Comparison of ENCODE assay signal across 21 mouse cellular contexts in genomic region chr12:73723067-73723466, GRCm38 (mm10).
DNase-seq lines count a peak whose midpoint lies in the region; ATAC-seq and TF ChIP-seq lines count a peak whose summit lies in the region.
"Had no signal": no experiment of that assay in that cellular context is flagged by ENCODE, and none has a peak within 500 bp of the region (broad histone marks: within the 10 kb centered on the region; RNA-seq: fewer than 3 reads in every experiment).

No protein-coding gene starts in this region.

- peaks cover 36% of the 10 kb centered on the region for H3K4me1 ChIP-seq in heart, embryonic 13.5 days
- H3K4me1 ChIP-seq in bone marrow macrophage, adult 2 months (ENCODE audit: control insufficient read depth, insufficient read depth, low read length), result peaks cover 26% of the 10 kb centered on the region
- H3K4me1 ChIP-seq: forebrain, embryonic 13.5 days; hindbrain, embryonic 13.5 days; intestine, embryonic 15.5 days had no signal

- ATAC-seq in heart, embryonic 13.5 days (ENCODE audit: extremely low read depth, insufficient number of reproducible peaks, low FRiP score, low TSS enrichment), result no peak
- peak; percentile 46; the same call in 1 of the 2 replicates for ATAC-seq in megakaryocyte, adult 5-6 weeks (ENCODE audit: poor library complexity, severe bottlenecking)
- ATAC-seq: forebrain, embryonic 13.5 days; forebrain, postnatal 0 days; hindbrain, postnatal 0 days; intestine, embryonic 15.5 days had no signal

- no peak overlapping the region for H3K4me3 ChIP-seq in heart, embryonic 13.5 days
- no peak overlapping the region for H3K4me3 ChIP-seq in bone marrow macrophage, adult 2 months (ENCODE audit: insufficient read depth, low read length)
- H3K4me3 ChIP-seq: embryonic facial prominence, embryonic 10.5 days; forebrain, embryonic 13.5 days; heart, embryonic 10.5 days; hindbrain, embryonic 13.5 days; intestine, embryonic 15.5 days had no signal

- no peak for DNase-seq in heart, adult 8-10 months (ENCODE audit: low spot score)
- DNase-seq in A20 (ENCODE audit: low read depth, low spot score), result peak; percentile 69
- DNase-seq in layer of hippocampus, postnatal 36 days, result no peak
- no peak for DNase-seq in ovary, adult 18-20 months (ENCODE audit: low spot score)
- no peak for DNase-seq in kidney, adult 8-10 months
- DNase-seq: adrenal gland, adult 2 months; adrenal gland, postnatal 36 days; cerebellum, adult 11-12 months; cerebellum, adult 9-11 months; forebrain, postnatal 0 days; gastrocnemius, postnatal 14 days; heart, adult 11 months had no signal

- no peak for TF ChIP-seq CTCF in bone marrow macrophage, adult 2 months (IDR thresholded peaks at IDR 0.05; ENCODE audit: low read depth, low read length)

- peaks cover 26% of the 10 kb centered on the region for H3K36me3 ChIP-seq in heart, embryonic 13.5 days
- H3K36me3 ChIP-seq: embryonic facial prominence, embryonic 10.5 days; hindbrain, embryonic 13.5 days; intestine, embryonic 15.5 days had no signal

- TF ChIP-seq POLR2A in bone marrow macrophage, adult 2 months (IDR thresholded peaks at IDR 0.05; ENCODE audit: borderline replicate concordance, low read depth, low read length), result no peak

- 74% methylated on average over 4 of the region's 4 CpGs for WGBS in heart, embryonic 13.5 days

- no peak overlapping the region for H3K9ac ChIP-seq in heart, embryonic 13.5 days
- H3K9ac ChIP-seq: forebrain, embryonic 13.5 days; forebrain, postnatal 0 days; hindbrain, embryonic 13.5 days; intestine, embryonic 15.5 days had no signal

- 0 out of 2 replicates have a peak, but pooled peaks cover 10% of the 10 kb centered on the region for H3K9me3 ChIP-seq in heart, embryonic 13.5 days
- H3K9me3 ChIP-seq: forebrain, embryonic 13.5 days; intestine, embryonic 15.5 days had no signal

- H3K27ac ChIP-seq in heart, embryonic 13.5 days (replicated peaks), result 0 out of 2 replicates have a peak overlapping the region, but pooled peaks have one; percentile 65
- H3K27ac ChIP-seq in bone marrow macrophage, adult 2 months (ENCODE audit: insufficient read depth, low read depth, low read length), result peak overlapping the region; percentile 26
- H3K27ac ChIP-seq: embryonic facial prominence, embryonic 10.5 days; forebrain, embryonic 13.5 days; hindbrain, embryonic 13.5 days; hindbrain, postnatal 0 days; intestine, embryonic 15.5 days had no signal

- H3K4me2 ChIP-seq in heart, embryonic 13.5 days, result no peak overlapping the region
- H3K4me2 ChIP-seq: forebrain, embryonic 13.5 days; hindbrain, embryonic 13.5 days; intestine, embryonic 15.5 days had no signal

- no peaks in the 10 kb centered on the region for H3K27me3 ChIP-seq in heart, embryonic 13.5 days (replicated peaks)
- H3K27me3 ChIP-seq: forebrain, embryonic 13.5 days; intestine, embryonic 15.5 days had no signal
